ENCODE assay signal across 8 mouse cellular contexts in the genomic region with DNA sequence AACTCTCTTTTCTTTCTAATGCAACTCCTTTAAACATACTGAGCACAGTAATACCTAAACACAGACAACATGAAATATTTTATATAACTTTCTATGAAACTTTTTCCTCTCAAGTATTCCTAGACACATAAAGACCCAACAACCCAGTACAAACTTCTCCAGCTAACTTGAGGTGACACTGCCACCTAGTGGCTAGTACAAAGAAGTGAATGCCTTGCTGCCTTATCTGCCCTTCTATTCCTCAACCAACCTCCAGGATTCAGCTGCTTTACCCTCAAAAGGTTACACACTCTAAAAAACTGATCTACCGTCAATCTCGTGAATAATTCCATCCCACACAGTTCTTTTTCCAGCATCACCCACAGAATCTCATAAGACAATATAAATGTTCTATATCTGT. TPM values are rescaled to one million over a fixed set of nuclear protein-coding genes. Genes with fewer than 3 reads are reported as not detected.
DNase-seq lines count a peak whose midpoint lies in the region; ATAC-seq lines count a peak whose summit lies in the region.

No protein-coding gene starts in this region.

- H3K27me3 ChIP-seq in limb, embryonic 10.5 days (ENCODE audit: low read depth, poor library complexity, severe bottlenecking), result no peaks in the 10 kb centered on the region

- no peaks in the 10 kb centered on the region for H3K9me3 ChIP-seq in limb, embryonic 10.5 days (replicated peaks)

- 47% methylated on average over 2 of the region's 2 CpGs for WGBS in limb, embryonic 10.5 days

- ATAC-seq in cerebellum, adult (ENCODE audit: insufficient number of reproducible peaks, low FRiP score, low TSS enrichment), result peak; percentile 54; the same call in 1 of the 2 replicates
- peak; percentile 87 for ATAC-seq in erythroid progenitor cell, adult 5-6 weeks (replicated peaks; ENCODE audit: low FRiP score, poor library complexity, severe bottlenecking)
- ATAC-seq in monocyte, adult 5-6 weeks (replicated peaks; ENCODE audit: insufficient number of reproducible peaks, low FRiP score, low TSS enrichment, poor library complexity, severe bottlenecking), result peak; percentile 89

- no peak for DNase-seq in cerebellum, adult 11 months
- peak; percentile 37 for DNase-seq in thymus, postnatal 14 days
- no peak for DNase-seq in thymus, postnatal 36 days
- peak; percentile 34 for DNase-seq in limb, embryonic 10.5 days (ENCODE audit: low spot score)
- DNase-seq in layer of hippocampus, adult 9-11 months, result no peak

- no peaks in the 10 kb centered on the region for H3K4me1 ChIP-seq in limb, embryonic 10.5 days

- no peak overlapping the region for H3K27ac ChIP-seq in limb, embryonic 10.5 days

- H3K4me3 ChIP-seq in limb, embryonic 10.5 days, result no peak overlapping the region

- H3K36me3 ChIP-seq in limb, embryonic 10.5 days, result no peaks in the 10 kb centered on the region

RNA-seq across cellular contexts. Expression of gene Ccser2, which starts 16.4 kb away (rescaled TPM):
- total RNA-seq in erythroid progenitor cell, adult 5-6 weeks (2015; ENCODE audit: low replicate concordance), result 5.8 and 6.7 TPM in 2 replicates
- total RNA-seq in erythroid progenitor cell, adult 5-6 weeks (2017; ENCODE audit: low replicate concordance), result 1.7 and 5.8 TPM in 2 replicates
- 20.0 and 25.5 TPM in 2 replicates for polyA plus RNA-seq in limb, embryonic 10.5 days (2016; fragmentation: Nextera tagmentation; extraction: Ambion mirVana)
- 16.0 to 36.6 TPM (median 32.1 TPM) in 3 replicates for total RNA-seq in monocyte, adult 5-6 weeks (2017)

Comparison
In these comparisons a context has a peak if more than half of its experiments do, and no peak if none do; other contexts are left out.
1. DNase-seq: peak in thymus, postnatal 14 days (single experiment) and limb, embryonic 10.5 days (single experiment); none in cerebellum, adult 11 months (single experiment), thymus, postnatal 36 days (0 of 2) and layer of hippocampus, adult 9-11 months (single experiment).
2. Peak in every context shown above with its lines, with median percentiles within 50 percentile points of each other: ATAC-seq.